Mouse (Mus musculus) brown adipose tissue, adult 24 weeks (tissue): ENCODE results near the gene Map3k12. TPM values are rescaled to one million over a fixed set of nuclear protein-coding genes. Genes with fewer than 3 reads are reported as not detected.

Experiments
- H3K27ac ChIP-seq: fragments of 200-500 bp; replicated peaks from 2 replicates; pipeline ENCODE4 v1.5.1; 2012; ENCODE audit warnings: low read depth, mild to moderate bottlenecking, low read length
- H3K4me1 ChIP-seq: fragments of 200-500 bp; 2 replicates; pipeline ENCODE4 v1.6.1; 2012; ENCODE audit warnings: low read length, mixed read lengths; ENCODE audit not compliant: control insufficient read depth, insufficient read depth, insufficient read length
- H3K4me3 ChIP-seq: fragments of 200-500 bp; 2 replicates; pipeline ENCODE4 v1.5.1; 2012; ENCODE audit warnings: low read depth, mild to moderate bottlenecking, low read length, moderate library complexity; ENCODE audit not compliant: insufficient read depth
- polyA plus RNA-seq: library from polyadenylated mRNA; stranded (reverse); fragments of >200 nt; gene quantifications from 2 replicates; pipeline ENCODE4 v1.2.4, GENCODE M21; 2012; ENCODE audit not compliant: missing spikeins, insufficient read depth, insufficient read length

Gene Map3k12
- polyA plus RNA-seq, 1 experiment, result 1.9 TPM

- Histone ChIP-seq H3K27ac (no peak overlapping the region), H3K4me3 (no peak overlapping the region), H3K4me1 (peaks cover 9% of the 10 kb centered on the region)
Measured at GRCm38 (mm10) chr15:102463666-102464065, 53.2 kb downstream of the Map3k12 start.

GRCm38 (mm10) chr15:102461430-102462075, 55.3 kb downstream of the Map3k12 start:
- Histone ChIP-seq H3K4me1 (peaks cover 9% of the 10 kb centered on the region), H3K4me3 (peak overlapping the region; percentile 57; the same call in 1 of the 2 replicates), H3K27ac (peak overlapping the region; percentile 70)

GRCm38 (mm10) chr15:102460971-102461370, 55.9 kb downstream of the Map3k12 start:
- Histone ChIP-seq H3K4me1 (peaks cover 9% of the 10 kb centered on the region), H3K4me3 (peak overlapping the region; percentile 57), H3K27ac (peak overlapping the region; percentile 70)

GRCm38 (mm10) chr15:102460409-102460808, 56.5 kb downstream of the Map3k12 start:
- Histone ChIP-seq H3K4me3 (peak overlapping the region; percentile 57), H3K27ac (peak overlapping the region; percentile 70), H3K4me1 (peaks cover 9% of the 10 kb centered on the region)

- Histone ChIP-seq H3K4me1 (peaks cover 9% of the 10 kb centered on the region), H3K4me3 (peak overlapping the region; percentile 57), H3K27ac (peak overlapping the region; percentile 70)
Measured at GRCm38 (mm10) chr15:102459847-102460246, 57.0 kb downstream of the Map3k12 start.

- peak overlapping the region; percentile 57 for H3K4me3 ChIP-seq
- H3K27ac ChIP-seq, result peak overlapping the region; percentile 70
- peaks cover 9% of the 10 kb centered on the region for H3K4me1 ChIP-seq
Measured at GRCm38 (mm10) chr15:102459381-102459780, 57.5 kb downstream of the Map3k12 start.

- Histone ChIP-seq H3K4me1 (peaks cover 9% of the 10 kb centered on the region), H3K27ac (peak within 1 kb of the TSS; percentile 76), H3K4me3 (peak within 1 kb of the TSS; percentile 57)
Measured at GRCm38 (mm10) chr15:102458904-102459317, 58.0 kb downstream of the Map3k12 start, which contains the start of gene Prr13. TSS of gene Prr13 (plus strand) at chr15:102459028.

- Histone ChIP-seq H3K27ac (peak overlapping the region; percentile 76), H3K4me1 (peaks cover 9% of the 10 kb centered on the region), H3K4me3 (peak overlapping the region; percentile 57; the same call in 1 of the 2 replicates)
Measured at GRCm38 (mm10) chr15:102458050-102458736, 58.7 kb downstream of the Map3k12 start.

GRCm38 (mm10) chr15:102455993-102456392, 60.9 kb downstream of the Map3k12 start:
- Histone ChIP-seq H3K4me1 (peaks cover 10% of the 10 kb centered on the region), H3K4me3 (no peak overlapping the region), H3K27ac (no peak overlapping the region)

GRCm38 (mm10) chr15:102451666-102452430, 65.0 kb downstream of the Map3k12 start:
- H3K27ac ChIP-seq, result no peak overlapping the region
- no peak overlapping the region for H3K4me3 ChIP-seq
- peaks cover 3% of the 10 kb centered on the region for H3K4me1 ChIP-seq

- H3K4me1 ChIP-seq, result peaks cover 3% of the 10 kb centered on the region
- peak overlapping the region; percentile 34 for H3K4me3 ChIP-seq
- no peak overlapping the region for H3K27ac ChIP-seq
Measured at GRCm38 (mm10) chr15:102450928-102451327, 65.9 kb downstream of the Map3k12 start.

- H3K4me3 ChIP-seq, result no peak overlapping the region
- H3K4me1 ChIP-seq, result peaks cover 3% of the 10 kb centered on the region
- H3K27ac ChIP-seq, result no peak overlapping the region
Measured at GRCm38 (mm10) chr15:102449366-102449765, 67.5 kb downstream of the Map3k12 start.
